Mouse (Mus musculus) megakaryocyte, adult 5-6 weeks (primary cell): ENCODE measurements around the gene Spdye4a. TPM values are rescaled to one million over a fixed set of nuclear protein-coding genes. Genes with fewer than 3 reads are reported as not detected.
"Not testable (repeated sequence)": the region's sequence is repeated elsewhere in the genome, so short reads cannot be mapped to it uniquely, and the experiment has no call there.

ENCODE experiments used
- ATAC-seq: 2 replicates; pipeline ENCODE4 v1.8.0; 2016; ENCODE audit warnings: mild to moderate bottlenecking, inconsistent platforms; ENCODE audit not compliant: poor library complexity, severe bottlenecking
- total RNA-seq, 2 experiments: library from RNA; stranded (forward) in 1 of 2; stranded (reverse) in 1 of 2; fragments of 153-499, 151-499 nt in 1 of 2; fragments of 221-1000, 200-1000 nt in 1 of 2; gene quantifications; 2 replicates each; pipeline versions ENCODE4 v1.2.3 to v1.2.4; 2015 to 2017

Spdye4a gene
- total RNA-seq, 2 experiments from 2014 or later = not detected

DNA sequence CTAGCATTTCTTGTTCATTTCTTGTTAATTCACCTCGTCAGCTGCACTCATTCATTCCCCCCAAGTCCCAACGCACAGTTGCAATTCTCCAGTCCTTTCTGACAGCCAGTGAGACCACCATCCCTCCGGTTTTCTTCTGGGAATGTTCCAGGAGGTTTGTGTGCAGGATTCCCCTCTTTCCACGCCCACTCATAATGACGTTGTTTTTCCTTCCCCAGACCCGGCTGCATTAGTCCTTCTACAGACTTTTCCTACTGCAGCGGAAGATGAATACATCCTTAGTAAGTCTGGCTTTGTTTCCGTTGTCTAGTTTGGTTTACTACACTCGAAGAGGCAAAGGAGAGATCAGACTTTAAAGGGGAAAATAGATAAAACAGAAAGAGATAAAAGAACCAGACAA, 9.3 kb upstream of the Spdye4a start:
- no peak for ATAC-seq

DNA sequence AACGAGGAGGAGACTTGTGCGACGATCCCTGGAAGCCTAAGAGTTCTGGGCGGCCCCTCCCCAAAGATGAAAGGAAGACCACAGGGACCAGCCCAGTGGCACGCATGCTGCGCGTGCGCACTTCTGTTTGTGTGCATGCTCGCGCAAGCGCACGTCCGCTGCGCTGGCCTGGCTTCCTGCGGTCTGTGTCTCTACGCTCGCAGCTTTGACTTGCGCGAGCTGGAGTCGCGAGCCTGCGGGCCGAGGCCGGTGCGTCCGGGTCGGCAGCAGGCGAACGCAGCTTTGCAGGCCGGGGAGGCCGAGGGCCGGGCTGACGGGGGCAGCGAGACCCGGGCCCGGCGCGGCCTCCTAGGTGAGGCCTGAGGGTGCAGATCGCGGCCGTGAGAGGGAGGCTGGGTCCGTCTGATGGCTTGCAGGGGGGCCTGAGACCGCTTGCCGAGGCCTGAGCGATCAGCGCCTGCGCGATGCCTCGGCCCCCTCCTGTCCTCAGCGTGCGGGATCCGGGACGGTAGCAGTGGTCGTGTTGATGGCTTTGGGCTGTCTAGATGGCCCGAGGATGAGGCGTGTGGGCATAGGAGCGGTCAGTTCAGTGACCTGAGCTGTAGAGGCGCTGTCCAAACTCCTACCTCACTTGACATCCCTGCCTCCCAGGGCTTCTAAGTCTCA, 8.5 kb upstream of the Spdye4a start, which contains the start of gene Zfp12:
TSS of gene Zfp12 (plus strand) at position 136 of the 666 bp plus-strand sequence.
- peak; percentile 95 for ATAC-seq

DNA sequence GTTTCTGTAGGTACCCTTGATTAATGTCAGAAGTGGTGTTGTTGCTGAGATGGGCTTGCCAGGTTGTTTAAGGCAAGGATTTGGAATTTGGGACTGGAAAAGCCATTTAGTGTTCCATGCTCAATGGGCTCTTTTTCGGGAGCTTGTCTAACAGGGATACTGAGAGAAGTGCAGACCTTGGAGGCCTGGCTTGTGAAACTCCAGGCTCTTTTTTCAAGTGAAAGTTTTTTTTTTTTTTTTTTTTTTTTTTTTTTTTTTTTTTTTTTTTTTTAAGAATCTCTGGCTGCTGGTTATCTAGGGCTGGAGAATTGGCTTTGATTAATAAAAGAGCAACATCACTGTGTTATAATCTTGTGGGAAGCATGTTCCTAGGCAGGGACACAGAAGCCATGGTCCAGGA, 4.4 kb downstream of the Spdye4a start:
- no peak for ATAC-seq

DNA sequence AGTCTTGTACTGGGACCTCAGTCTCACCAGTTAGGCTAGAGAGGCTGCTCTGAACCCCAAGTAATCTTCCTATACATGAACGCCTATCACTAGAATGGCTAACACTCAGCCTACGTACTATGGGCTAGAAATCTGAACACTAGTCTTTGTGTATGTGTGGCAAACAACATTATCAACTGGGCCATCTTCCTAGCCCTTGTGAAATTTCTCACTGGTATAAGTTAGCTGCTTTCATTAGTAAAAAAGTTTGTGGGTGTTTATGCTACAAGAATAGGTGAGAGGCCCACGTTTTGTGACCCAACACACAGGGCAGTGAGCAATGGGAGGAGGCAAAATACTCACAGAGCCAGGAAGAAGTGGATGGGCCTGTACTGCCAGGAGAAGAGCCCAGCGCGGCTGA, 5.7 kb downstream of the Spdye4a start:
- ATAC-seq = no peak

DNA sequence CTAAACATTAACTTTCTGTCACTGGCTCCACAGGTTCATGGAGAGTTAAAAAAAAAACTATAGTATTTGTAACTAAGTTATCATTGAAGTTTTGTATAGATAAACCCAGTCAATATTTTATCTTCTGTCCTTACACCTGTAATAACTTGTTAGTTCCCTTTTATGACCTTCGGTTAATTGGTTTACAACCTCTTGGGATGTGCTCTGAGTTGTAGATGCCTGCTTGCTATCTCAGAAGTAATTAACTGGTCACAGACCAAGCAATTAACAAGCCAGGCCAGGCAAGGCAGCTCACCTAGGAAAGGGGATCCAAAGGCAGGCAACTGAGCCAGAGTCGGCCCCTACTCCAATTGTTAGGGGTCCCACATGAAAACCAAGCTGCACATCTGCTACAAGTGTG, 12.9 kb downstream of the Spdye4a start:
- ATAC-seq = no peak

DNA sequence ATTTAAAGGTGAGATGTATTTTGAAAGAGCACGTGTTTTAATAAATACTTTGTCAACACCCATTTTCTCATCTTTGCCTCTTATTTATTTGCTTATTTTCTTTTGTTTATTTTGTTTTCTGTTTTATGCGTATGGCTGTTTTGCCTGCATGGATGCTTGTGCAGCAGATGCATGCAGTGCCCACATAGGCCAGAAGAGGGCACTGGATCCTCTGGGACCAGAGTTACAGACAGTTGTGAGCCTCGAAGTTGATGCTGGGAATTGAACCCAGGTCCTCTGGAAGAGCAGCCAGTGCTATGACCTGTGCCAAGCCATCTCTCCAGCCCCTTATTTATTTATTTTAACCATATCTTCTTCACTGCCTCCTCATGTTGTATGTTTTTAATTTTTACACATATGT, 21.7 kb downstream of the Spdye4a start:
- ATAC-seq = no peak

DNA sequence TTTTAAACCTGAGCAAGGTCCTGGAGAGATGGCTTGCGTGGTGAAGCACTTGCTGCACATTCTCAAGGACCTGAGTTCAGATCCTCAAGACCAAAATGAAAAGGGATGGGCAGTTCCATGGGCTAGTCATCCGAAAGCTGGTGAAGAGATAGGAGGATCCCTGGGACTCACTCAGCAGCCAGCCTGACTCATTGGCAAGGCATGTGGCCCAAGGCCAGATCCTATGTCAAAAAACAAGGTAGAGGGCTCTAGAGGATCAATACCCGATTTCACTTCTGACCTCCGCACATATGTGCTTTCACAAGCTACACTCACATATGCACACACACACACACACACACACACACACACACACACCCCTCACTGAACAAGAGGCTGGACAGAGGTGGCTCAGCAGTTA, 30.2 kb downstream of the Spdye4a start:
- no peak for ATAC-seq

DNA sequence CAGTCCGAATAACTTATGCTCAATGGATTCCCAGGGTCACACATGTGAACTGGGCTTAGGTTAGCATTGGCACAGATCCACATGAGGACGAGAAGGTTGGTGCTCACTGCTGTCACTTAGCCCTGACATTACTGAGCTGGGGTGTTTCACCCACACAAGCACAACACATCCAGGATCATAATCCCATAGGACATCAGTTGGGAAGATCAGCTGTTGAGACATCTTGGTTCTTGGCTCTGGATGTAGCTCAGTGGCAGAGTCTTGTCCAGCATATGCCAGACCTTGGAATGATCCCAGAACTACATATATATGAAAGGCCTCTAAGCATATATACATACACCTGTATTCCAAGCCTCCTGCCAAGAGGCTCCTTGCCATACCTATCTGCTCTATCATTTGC, 31.5 kb downstream of the Spdye4a start:
- no peak for ATAC-seq

DNA sequence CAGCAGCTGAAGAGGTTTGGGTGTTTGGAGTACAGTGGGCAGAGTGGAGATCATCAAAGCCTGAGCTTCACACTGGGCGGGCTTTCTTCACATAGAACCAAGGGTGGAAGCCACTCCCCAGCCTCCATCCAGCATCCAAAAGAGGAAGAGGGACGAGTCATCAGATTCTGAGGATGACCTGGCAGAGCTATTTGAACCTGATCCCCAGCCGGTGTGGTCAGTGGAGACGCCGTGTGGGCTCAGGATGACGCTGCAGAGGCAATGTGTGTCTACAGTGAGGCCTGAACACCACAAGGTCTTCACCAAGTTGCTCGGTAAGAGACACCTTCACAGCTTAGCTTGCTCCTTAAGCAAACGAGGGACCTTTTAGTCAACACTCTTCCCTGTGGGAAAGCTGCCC, 31.9 kb downstream of the Spdye4a start:
- not testable (repeated sequence) for ATAC-seq

DNA sequence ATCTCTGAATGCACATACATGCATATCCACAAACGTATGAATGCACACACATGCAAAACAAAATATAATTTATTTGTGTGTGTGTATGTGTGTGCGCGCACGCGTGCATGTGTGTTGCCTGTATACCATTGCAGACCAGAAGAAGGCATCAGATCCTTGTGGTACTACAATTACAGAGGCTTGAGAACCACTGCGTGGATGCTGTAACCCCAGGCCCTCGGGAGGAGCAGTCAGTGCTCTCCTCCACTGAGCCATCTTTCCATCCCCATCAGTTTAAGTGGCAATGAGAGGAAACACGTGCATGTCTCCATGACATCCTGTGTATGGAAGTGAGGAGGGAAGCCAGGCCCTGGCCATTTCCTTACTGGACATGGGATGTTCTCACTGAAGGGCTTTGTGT, 33.9 kb downstream of the Spdye4a start:
- no peak for ATAC-seq

DNA sequence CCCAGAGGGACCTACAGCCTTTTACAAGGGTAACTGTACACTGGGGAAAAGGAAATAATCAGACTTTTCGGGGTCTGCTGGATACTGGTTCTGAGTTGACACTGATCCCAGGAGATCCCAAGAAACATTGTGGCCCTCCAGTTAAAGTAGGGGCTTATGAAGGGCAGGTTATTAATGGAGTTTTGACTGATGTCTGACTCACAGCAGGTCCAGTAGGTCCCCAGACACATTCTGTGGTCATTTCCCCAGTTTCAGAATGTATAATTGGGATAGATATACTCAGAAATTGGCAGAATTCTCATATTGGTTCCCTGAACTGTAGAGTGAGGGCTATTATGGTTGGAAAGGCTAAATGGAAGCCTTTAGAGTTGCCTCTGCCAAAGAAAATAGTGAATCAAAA, 38.7 kb downstream of the Spdye4a start:
- ATAC-seq = not testable (repeated sequence)

DNA sequence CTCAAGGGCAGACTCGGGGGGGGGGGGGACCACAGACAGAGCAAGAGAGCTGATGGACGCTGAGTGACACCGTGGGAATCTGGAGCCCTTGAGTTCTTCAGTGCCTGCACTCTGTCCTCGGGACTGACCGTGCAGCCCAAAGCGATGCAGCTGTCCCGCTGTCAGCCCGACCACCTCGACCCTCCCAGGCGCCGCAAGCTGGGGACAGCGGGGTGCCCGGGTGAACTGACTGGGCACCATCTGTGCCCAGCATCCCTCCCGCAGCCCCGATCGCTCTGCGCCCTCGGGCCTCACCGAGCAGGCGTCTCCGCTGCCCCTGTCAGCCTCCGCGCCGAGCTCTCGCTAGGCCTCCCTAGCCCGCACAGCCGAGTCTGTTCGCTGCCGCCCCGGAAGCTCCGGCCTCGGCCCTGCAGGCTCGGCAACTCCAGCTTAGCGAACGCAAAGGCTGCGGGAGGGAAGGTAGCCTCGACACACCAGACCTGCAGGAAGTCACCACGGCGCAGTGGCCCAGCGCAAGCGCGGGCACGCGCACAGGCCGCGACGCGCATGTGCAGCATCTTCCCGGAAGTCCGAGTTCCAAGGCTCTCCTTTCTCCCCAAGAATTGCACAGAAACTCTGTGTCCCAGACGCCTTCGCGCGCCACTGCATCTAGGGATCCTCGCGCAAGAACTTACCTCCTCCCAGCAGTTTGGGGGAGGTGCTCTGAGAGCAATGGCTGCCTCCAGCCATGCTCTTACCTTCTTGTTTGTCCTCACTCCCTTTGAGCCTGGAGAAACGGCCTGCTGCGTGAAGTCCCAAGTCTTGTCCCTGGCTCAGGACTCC, 46.2 kb downstream of the Spdye4a start, which contains the start of the genes Rbak and Spdye4b:
TSS of gene Rbak (minus strand) at position 521 of the 822 bp plus-strand sequence.
TSS of gene Spdye4b (plus strand) at position 763 of the 822 bp plus-strand sequence.
- ATAC-seq = peak; percentile 98

DNA sequence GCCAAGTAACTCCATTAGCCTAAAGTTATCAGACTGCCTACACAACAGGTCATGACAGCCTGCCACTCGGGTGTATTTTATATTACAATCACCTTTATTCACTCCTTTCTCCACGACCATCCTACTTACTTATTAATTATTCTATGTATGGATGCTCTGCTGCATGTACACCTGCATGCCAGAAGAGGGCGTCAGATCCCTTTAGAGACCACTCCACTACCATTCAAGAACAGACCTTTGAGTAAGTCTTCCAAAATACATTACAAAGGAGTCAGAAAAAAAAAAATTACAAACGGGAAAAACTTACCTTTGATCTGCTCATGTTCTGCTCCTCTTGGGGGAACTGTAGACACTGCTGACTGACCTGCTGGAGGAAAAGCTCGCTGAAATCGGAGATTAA, 47.5 kb downstream of the Spdye4a start:
- no peak for ATAC-seq

DNA sequence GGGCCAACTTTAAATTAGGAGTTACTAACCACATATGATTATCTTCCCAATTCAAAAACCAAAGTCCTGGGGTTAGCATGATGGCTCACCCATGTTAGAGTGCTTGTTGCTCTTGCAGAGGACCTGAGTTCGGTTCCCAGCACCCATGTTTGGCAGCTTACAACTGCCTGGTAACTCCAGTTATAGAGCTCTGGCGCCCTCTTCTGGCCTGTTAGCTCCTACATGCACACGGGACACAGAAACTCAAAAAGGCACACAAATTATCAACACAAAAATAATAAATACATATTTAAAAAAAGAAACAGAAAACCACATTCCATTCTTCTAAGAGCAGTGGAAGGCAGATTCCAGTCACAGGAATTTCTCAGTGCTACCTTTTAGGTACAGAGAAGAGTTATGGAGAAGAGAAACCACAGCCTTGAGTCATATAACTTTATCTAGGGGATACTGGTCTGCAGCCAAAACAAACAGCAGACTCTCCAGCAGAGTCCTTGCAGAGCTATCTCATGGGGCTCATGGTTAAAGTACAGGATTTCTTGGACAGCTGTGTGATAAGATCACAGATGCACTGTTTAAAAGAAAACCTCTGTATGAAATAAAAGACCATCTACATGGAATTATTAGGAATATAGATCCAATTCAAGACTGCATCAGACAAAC, 49.0 kb downstream of the Spdye4a start:
- ATAC-seq = no peak

DNA sequence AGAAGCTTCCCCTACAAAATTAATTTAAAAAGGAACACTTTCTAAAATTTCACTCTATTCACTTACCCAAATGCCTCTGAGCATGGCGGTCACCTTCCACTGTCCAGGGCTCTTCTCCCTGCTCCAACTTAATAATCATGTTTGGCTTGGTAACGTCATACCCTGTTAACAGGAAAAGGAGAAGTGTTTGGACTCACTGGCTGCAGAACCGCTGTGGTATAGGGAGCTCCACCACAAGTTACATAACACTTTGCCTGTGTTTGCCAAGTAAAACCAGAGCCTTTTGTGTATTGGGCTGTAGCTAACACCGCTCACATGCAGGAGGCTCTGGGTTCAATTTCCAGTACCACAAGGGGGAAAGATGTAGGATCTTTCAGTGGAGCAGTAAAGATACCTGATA, 50.7 kb downstream of the Spdye4a start:
- ATAC-seq = no peak

Other genes with a start within 250 kb of the Spdye4a start
- gene Rnf216, start 113.9 kb downstream of the Spdye4a start, total RNA-seq (2015) = 37.2 and 44.1 TPM in 2 replicates
- 38.1 and 57.9 TPM in 2 replicates for gene Rnf216, start 113.9 kb downstream of the Spdye4a start, total RNA-seq (2017)
- gene Olfr718-ps1, start 79.3 kb downstream of the Spdye4a start, total RNA-seq (2015) = not detected in 2 replicates
- gene Olfr718-ps1, start 79.3 kb downstream of the Spdye4a start, total RNA-seq (2017) = not detected in 2 replicates
- gene Rbak, start 46.1 kb downstream of the Spdye4a start, total RNA-seq (2015) = 3.8 and 5.1 TPM in 2 replicates
- 6.6 and 8.7 TPM in 2 replicates for gene Rbak, start 46.1 kb downstream of the Spdye4a start, total RNA-seq (2017)
- gene Spdye4b, start 45.9 kb downstream of the Spdye4a start, total RNA-seq (2015) = not detected in 2 replicates
- gene Spdye4b, start 45.9 kb downstream of the Spdye4a start, total RNA-seq (2017) = not detected in 2 replicates
- 1.5 and 3.1 TPM in 2 replicates for gene Zfp12, start 8.3 kb upstream of the Spdye4a start, total RNA-seq (2015)
- 6.4 and 6.7 TPM in 2 replicates for gene Zfp12, start 8.3 kb upstream of the Spdye4a start, total RNA-seq (2017)
- 0.32 and 0.47 TPM in 2 replicates for gene Zfp316, start 43.1 kb upstream of the Spdye4a start, total RNA-seq (2015)
- gene Zfp316, start 43.1 kb upstream of the Spdye4a start, total RNA-seq (2017) = 1.2 and 1.4 TPM in 2 replicates
- 0.09 TPM in 1 of 2 replicates, not detected in the other for gene Zfp853, start 66.7 kb upstream of the Spdye4a start, total RNA-seq (2015)
- gene Zfp853, start 66.7 kb upstream of the Spdye4a start, total RNA-seq (2017) = not detected in 2 replicates
- gene E130309D02Rik, start 88.5 kb upstream of the Spdye4a start, total RNA-seq (2015) = 22.4 TPM in 2 replicates
- 10.2 and 13.7 TPM in 2 replicates for gene E130309D02Rik, start 88.5 kb upstream of the Spdye4a start, total RNA-seq (2017)
- gene Zdhhc4, start 102.4 kb upstream of the Spdye4a start, total RNA-seq (2015) = 48.5 and 55.0 TPM in 2 replicates
- gene Zdhhc4, start 102.4 kb upstream of the Spdye4a start, total RNA-seq (2017) = 22.3 and 24.6 TPM in 2 replicates
- gene Grid2ip, start 130.4 kb upstream of the Spdye4a start, total RNA-seq (2015) = not detected in 2 replicates
- gene Grid2ip, start 130.4 kb upstream of the Spdye4a start, total RNA-seq (2017) = not detected in 2 replicates
- gene Kdelr2, start 176.9 kb upstream of the Spdye4a start, total RNA-seq (2015) = 56.4 and 58.9 TPM in 2 replicates
- gene Kdelr2, start 176.9 kb upstream of the Spdye4a start, total RNA-seq (2017) = 91.2 and 100.0 TPM in 2 replicates
- 16.0 and 16.1 TPM in 2 replicates for gene Daglb, start 237.7 kb upstream of the Spdye4a start, total RNA-seq (2015)
- 27.0 and 36.3 TPM in 2 replicates for gene Daglb, start 237.7 kb upstream of the Spdye4a start, total RNA-seq (2017)